Mouse (Mus musculus) ES-Bruce4 (cell line): Measurements from ENCODE around the gene Rai1. TPM values are rescaled to one million over a fixed set of nuclear protein-coding genes. Genes with fewer than 3 reads are reported as not detected.

ENCODE experiments used
- H3K27ac ChIP-seq: 2 replicates; pipeline ENCODE4 v1.5.1; 2012; ENCODE audit warnings: low read length, inconsistent platforms; ENCODE audit not compliant: insufficient read depth
- H3K27me3 ChIP-seq: 2 replicates; pipeline ENCODE4 v1.6.1; 2012; ENCODE audit warnings: mild to moderate bottlenecking, low read length, inconsistent platforms; ENCODE audit not compliant: control insufficient read depth, poor library complexity, insufficient read depth, severe bottlenecking
- H3K36me3 ChIP-seq: 2 replicates; pipeline ENCODE4 v1.6.1; 2012; ENCODE audit warnings: inconsistent platforms, mild to moderate bottlenecking, low read length, moderate library complexity; ENCODE audit not compliant: control insufficient read depth, poor library complexity, insufficient read depth, severe bottlenecking
- H3K4me1 ChIP-seq: one replicate; pipeline ENCODE4 v1.8.1; 2011; ENCODE audit warnings: low read length; ENCODE audit not compliant: control insufficient read depth, insufficient read depth
- H3K4me3 ChIP-seq: 2 replicates; pipeline ENCODE4 v1.5.1; 2011; ENCODE audit warnings: low read depth, mild to moderate bottlenecking, low read length
- H3K9ac ChIP-seq: 2 replicates; pipeline ENCODE4 v1.6.1; 2012; ENCODE audit warnings: low read depth, mild to moderate bottlenecking, inconsistent platforms; ENCODE audit not compliant: poor library complexity, severe bottlenecking
- H3K9me3 ChIP-seq: replicated peaks from 2 replicates; pipeline ENCODE4 v1.6.1; 2012; ENCODE audit warnings: mild to moderate bottlenecking, low read length, inconsistent platforms; ENCODE audit not compliant: control insufficient read depth, poor library complexity, insufficient read depth, severe bottlenecking
- CTCF ChIP-seq: IDR thresholded peaks from one replicate; pipeline ENCODE4 v1.8.1; 2011; ENCODE audit warnings: low read depth, low read length
- EP300 ChIP-seq: IDR thresholded peaks from 2 replicates; pipeline ENCODE4 v1.6.1; 2011; ENCODE audit warnings: low read depth, low read length; ENCODE audit not compliant: insufficient read depth
- POLR2A ChIP-seq: IDR thresholded peaks from one replicate; pipeline ENCODE4 v1.8.1; 2011; ENCODE audit warnings: low read length; ENCODE audit not compliant: insufficient read depth
- polyA plus RNA-seq: library from polyadenylated mRNA; stranded (reverse); fragments of >200 nt; gene quantifications from 2 replicates; pipeline ENCODE4 v1.2.4, GENCODE M21; 2011; ENCODE audit warnings: low read depth; ENCODE audit not compliant: missing spikeins, insufficient read depth, insufficient read length

Gene Rai1
- polyA plus RNA-seq, 1 experiment = 21.9 TPM

DNA sequence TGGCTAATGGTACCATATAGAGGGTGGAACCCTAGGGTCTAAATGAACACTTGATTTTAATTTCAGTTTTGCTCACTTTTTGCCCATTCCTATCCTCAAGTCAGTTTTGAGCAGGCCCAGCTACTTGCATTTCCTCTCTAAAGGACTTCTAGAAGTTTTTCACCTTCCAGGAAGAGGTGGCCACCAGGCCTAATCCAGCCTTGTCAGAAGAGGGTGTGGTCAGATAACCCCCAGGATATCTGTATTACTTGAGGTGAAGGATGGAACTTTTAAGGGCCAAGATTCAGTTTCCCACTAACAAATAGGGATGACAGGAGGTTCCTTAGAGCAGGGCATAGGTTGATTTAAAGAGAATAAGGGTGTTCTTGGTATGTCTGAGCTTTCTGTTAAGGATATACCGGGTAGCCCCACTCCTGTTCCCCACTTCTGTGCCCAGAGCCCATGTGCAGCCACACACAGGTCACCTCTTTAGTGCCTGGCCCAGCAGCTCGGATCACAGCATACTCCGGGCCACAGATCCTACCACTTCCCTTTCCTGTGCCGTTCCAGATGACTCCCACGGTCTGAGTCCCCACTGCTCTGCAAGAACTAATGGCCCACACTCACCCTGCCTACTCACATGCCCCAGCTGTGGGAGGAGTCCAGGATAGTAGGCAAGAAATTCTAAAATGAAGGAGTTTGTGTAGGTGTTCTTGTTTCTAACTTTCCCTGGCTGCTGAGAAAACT lies 14.0 kb upstream of the Rai1 start:
- Histone ChIP-seq H3K9ac (no peak overlapping the region), H3K27me3 (no peaks in the 10 kb centered on the region), H3K4me3 (no peak overlapping the region), H3K27ac (no peak overlapping the region), H3K36me3 (no peaks in the 10 kb centered on the region), H3K9me3 (no peaks in the 10 kb centered on the region), H3K4me1 (peaks cover 4% of the 10 kb centered on the region)
- TF ChIP-seq EP300 (no peak), CTCF (no peak), POLR2A (no peak)

DNA sequence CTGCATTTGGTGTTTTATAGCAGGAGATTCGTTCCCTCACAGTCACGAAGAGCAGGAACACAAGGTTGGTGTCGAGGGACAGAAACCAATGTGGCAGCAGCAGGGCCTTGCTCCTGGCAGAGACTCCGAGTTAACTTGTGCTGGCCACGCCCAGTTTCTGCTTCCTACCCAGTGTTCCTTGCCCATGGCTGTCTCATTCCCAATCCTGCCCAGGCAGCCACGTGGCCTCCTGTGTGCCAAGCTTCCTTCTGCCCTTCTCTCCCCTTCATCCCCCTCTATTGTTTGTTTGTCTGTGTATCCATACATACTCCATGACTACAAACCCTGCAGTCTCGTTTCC lies 13.4 kb upstream of the Rai1 start:
- Histone ChIP-seq H3K27me3 (no peaks in the 10 kb centered on the region), H3K27ac (no peak overlapping the region), H3K4me3 (no peak overlapping the region), H3K4me1 (peaks cover 4% of the 10 kb centered on the region), H3K36me3 (no peaks in the 10 kb centered on the region), H3K9ac (no peak overlapping the region), H3K9me3 (no peaks in the 10 kb centered on the region)
- no peak for TF ChIP-seq EP300
- TF ChIP-seq CTCF = no peak
- no peak for TF ChIP-seq POLR2A

DNA sequence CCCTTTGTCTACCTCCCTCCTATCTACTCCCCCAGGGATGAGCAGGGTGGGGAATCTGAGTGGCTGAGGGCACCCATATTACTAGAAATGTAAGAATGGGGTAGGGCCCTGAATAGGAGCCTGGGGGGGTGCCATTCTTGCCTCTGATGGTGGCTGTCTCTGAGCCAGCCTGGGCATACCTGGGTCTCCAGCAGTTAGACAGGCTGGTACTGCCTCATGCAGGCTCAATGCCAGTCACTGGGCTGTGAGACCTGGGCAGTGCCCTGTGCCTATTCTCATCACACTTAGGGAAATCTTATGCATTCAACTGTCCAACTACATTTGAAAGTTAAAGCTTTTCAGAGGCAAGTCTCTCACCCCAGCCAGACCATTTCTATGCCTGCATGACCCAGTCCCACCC lies 11.6 kb upstream of the Rai1 start:
- H3K36me3 ChIP-seq = no peaks in the 10 kb centered on the region
- no peaks in the 10 kb centered on the region for H3K9me3 ChIP-seq
- peaks cover 4% of the 10 kb centered on the region for H3K4me1 ChIP-seq
- H3K4me3 ChIP-seq = no peak overlapping the region
- TF ChIP-seq EP300 (no peak), POLR2A (no peak), CTCF (no peak)
- H3K27me3 ChIP-seq = no peaks in the 10 kb centered on the region
- H3K9ac ChIP-seq = no peak overlapping the region
- no peak overlapping the region for H3K27ac ChIP-seq

DNA sequence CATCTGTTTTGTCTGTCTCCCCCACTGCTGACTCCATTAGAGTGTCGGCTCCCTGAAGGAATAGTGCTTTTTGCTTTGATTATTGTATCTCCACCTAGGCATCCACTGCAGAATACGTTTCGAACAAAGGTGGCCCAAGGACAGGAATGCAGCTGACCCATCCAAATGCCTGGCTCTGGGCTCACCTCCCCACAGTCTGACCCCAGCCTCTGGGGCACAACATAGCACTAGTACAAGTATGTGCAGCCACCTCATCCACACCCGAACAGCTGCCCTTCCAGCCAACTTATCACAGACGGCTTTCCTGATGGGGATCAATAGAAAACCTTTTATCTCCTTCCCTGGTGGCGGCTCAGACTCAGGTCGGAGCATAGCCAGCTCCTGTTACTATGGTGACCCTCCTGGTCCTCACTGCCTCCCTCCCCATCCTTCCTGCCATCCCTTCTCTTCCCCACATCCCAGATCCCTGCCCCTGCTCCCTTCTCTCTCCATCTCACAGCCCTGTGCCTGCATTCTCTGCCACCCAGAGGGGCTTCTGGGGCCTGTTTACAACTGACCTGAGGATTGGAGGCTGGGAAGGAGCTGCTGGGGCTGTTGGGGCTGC lies 10.7 kb upstream of the Rai1 start:
- no peak for TF ChIP-seq CTCF
- TF ChIP-seq EP300 = no peak
- TF ChIP-seq POLR2A = no peak
- no peaks in the 10 kb centered on the region for H3K27me3 ChIP-seq
- H3K4me3 ChIP-seq = no peak overlapping the region
- H3K36me3 ChIP-seq = no peaks in the 10 kb centered on the region
- H3K27ac ChIP-seq = no peak overlapping the region
- H3K4me1 ChIP-seq = peaks cover 4% of the 10 kb centered on the region
- no peaks in the 10 kb centered on the region for H3K9me3 ChIP-seq
- no peak overlapping the region for H3K9ac ChIP-seq

DNA sequence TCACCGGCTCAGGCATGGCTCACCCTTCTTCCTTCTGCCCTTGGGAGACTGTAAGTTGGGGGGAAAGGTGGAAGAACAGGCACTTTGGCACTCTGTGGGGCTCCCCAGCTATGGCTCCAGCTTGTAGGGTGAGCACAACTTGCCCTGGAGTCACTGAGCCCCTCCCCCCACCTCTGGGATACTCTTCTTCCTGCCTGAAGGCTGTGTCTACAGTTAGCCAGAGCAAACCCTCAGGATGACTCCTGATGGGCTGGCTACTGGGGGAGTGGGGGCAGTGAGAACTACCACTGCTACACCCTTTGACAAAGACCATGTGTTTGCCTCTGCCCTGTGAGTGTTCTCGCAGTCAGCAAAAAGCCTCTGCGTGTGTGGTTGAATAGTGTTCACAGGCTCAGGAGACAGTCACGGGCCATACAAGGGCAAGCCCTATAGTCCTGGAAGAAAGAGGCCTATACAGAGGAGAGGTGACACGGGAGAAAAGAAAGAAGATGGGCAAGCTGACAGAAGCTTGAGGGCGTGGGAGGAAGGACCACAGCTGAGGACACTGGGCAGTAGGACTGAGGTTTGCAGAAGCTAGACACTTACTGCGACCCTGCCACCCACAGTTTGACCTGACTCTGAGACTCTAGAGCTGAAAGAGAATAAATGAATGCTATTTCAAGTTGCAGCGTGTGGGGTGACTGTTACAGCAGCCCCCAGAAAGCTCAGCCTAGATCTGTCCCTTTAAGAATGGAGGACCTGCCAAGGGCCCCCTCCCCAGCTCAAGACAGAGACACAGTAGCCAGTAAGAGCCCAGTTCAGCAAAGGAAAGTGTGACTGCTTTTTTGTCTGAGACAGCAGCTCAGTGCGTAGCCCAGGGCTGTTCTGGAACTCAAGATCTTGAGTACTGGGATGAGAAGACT lies 9.7 kb upstream of the Rai1 start:
- Histone ChIP-seq H3K36me3 (no peaks in the 10 kb centered on the region), H3K27me3 (no peaks in the 10 kb centered on the region), H3K9ac (no peak overlapping the region), H3K27ac (no peak overlapping the region), H3K4me3 (no peak overlapping the region), H3K9me3 (no peaks in the 10 kb centered on the region), H3K4me1 (peaks cover 7% of the 10 kb centered on the region)
- TF ChIP-seq CTCF (no peak), EP300 (no peak), POLR2A (no peak)
